Mouse (Mus musculus) erythroblast, embryonic 14.5 days (primary cell): Measurements from ENCODE around the gene Vars.

Experiments
- GATA1 ChIP-seq: IDR thresholded peaks from 2 replicates; pipeline ENCODE4 v1.6.1; 2012; ENCODE audit warnings: low read length, inconsistent platforms, mixed read lengths
- TAL1 ChIP-seq: IDR thresholded peaks from 3 replicates; pipeline ENCODE4 v1.6.1; 2012; ENCODE audit warnings: low read length, inconsistent platforms, mixed read lengths

DNA sequence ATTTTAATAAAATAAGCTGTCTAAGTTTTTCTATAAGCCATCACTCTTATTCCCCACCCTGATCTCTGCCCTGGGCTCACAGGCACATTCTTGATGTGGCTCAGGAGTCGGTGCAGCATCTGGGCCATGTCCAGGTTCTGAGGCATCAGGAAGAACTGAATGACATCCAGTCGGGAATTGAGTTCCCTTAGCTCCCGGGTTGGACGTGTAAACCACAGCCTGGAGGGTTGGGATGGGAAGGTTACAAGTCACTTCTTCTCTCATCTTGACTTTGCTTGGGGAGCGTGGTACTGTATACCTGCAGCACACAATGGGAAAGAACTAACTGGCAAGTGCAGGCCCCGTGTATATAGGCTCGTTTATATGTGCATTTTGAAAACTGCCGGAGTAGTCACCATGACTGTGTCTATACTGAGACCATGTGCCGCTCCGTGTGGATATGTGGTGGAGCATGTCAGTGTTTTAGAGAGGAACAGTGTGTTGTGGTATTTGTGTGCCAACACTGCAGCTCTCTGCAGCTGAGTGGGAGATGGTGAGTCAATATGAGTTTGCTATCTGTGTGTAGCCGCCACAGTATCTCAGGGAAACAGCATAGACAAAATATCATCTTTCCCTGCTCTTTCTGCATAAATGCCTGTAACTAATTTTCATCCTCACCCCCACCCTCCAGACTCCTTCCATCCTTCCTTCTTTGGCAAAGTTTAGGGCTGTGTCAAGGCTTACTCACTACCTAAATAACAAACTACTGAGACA, 38.5 kb downstream of the Vars start:
- TF ChIP-seq GATA1, result no peak
- TF ChIP-seq TAL1, result no peak
